Mouse (Mus musculus): ENCODE measurements around the gene Pfkfb2.
A peak's percentile ranks its signal among the peaks of the same experiment; 100 is the strongest.

Pfkfb2 gene

DNA sequence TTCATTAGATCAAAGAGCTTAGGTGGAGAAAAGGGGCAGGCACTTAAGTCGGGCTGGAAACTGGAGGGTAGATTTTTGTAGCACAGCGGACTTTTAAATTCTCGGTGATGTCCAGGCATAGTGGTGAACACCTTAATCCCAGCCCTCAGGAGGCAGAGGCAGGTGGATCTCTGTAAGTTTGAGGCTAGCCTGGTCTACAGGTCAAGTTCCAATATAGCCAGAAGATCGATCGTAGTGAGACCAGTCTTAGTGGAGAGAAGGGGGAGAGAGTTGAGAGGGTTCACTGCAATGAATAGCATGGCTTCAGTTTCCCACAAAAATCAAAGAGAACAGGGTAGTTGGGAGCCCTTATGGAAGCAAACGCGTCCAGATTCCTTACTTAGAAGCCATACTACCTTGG, 8.9 kb upstream of the Pfkfb2 start:
- DNase-seq (ENCODE audit: low spot score in 2 of 2), result no peak

DNA sequence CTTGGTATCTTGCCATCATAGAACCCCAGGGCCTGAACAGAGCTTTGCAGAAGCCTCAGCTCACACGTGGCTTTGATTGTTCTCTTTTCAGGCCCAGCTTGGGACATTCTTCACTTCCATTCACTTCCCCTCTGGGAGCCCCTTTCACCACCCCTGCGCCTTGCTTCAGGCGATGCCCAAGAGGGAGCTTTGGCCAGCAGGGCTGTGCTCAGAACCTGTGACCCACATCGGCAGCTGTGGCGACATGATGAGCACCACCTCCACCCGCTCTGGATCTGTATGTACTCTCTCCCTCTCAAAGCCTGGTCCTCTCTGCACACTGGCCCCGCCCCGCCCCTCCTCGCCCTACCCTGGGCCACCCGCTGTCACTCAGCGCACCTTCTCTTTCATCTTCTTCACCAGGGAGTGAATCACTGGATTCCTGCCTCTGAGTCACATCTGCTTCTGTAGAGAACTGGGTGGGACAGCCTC, 8.4 kb upstream of the Pfkfb2 start:
- DNase-seq (ENCODE audit: low spot score in 2 of 2), result no peak

DNA sequence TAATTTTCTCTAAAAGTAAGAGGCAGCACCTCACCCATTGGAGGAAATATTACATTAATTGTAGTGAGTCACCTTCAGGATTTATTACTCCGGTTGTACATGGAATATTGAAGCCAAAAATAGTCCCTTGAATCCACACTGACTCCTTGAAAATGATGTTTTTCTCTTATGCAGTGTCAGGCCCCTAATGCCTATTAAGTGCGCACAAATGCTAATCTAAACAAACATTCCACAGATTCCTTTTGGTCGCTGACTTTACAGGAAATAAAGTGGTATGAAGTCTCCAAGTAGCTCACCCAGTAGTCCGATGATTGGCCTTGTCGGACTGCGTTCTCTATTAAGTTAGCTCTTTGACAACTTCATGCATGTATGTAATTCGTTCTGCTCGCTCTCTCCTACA, 5.8 kb upstream of the Pfkfb2 start:
- DNase-seq (ENCODE audit: low spot score in 2 of 2), result no peak

DNA sequence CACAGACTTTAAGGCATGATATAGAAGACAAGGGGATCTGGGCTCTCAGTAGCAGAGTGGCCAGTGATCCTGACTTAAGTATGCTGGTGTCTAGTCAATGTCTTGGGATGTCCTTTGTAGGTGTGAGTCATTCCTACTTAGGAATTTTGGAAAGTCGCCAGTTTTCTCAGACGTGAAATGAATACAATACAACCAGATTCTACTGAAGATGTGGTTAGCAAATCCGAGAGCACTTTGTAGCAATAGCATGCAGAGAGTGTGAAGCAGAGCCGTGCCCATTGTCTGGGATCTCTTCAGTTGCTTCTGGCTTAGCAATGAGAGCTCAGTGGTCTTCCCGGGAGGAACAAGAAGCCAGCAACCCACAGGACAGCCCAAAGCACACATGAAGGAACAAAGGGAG, 5.4 kb upstream of the Pfkfb2 start:
- no peak for DNase-seq (ENCODE audit: low spot score in 2 of 2)

DNA sequence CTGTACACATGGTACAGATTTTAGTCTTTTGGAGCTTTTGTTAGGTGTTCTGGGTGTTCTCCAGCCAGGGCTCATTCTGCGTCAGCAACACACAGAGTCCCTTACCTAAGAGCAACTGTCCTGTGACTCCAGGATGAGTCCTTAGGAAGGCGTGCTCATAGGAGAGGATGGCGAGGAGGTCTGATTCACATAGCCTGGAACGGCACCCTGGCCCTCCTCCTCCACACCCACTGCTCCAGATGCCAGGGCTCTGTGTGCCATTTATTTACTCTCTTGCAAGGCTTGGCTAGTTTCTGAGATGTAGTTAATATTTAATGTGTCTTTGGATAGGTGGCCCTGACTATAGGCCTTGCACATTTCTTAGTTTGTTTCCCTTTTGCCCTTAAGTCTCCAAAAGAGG, 4.6 kb upstream of the Pfkfb2 start:
- DNase-seq (ENCODE audit: low spot score in 2 of 2), result no peak

DNA sequence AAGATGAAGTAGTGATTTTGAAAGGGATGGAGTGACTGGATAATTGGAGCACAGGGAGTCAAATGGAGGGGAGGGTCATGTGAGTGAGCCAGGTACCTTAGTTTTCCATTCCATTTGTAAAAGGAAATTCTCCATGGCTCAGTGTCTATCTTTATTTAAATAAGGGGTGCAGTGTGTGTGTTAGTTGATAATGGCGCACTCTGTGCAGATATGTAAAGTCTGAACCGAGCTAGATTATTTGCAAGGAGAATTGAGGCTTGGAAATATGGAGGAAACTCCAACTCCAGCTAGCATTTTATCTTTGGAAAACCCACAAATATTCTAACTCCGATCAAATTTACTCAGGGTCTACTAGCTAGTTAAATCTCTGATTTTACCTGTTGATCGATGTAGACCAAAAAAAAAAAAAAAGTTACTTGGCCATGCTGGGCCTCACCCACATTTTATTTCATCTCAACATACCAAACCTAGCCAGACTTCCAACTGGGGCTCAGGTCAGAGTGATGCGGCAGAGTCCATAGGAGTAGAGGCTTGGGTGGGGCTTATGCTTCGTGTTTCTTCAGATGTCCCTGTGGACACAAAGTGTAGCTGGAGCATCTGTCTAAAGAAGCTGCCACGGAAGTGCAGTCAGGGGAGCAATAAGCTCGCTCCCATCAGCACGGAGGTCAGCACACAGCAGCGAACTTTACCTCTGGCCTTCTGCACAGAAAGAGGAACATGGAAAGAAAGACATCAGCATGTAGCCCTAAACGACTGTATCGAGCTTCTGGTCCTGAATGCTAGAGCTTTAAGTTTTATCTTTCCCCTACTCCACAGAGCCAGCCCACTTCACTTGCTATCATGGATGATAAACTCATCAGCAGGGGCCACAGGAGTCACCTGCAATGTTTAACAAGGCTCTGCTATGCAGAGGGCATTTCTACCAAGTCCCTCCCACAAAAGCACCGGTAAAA, 3.9 kb upstream of the Pfkfb2 start:
- no peak for DNase-seq (ENCODE audit: low spot score in 2 of 2)

DNA sequence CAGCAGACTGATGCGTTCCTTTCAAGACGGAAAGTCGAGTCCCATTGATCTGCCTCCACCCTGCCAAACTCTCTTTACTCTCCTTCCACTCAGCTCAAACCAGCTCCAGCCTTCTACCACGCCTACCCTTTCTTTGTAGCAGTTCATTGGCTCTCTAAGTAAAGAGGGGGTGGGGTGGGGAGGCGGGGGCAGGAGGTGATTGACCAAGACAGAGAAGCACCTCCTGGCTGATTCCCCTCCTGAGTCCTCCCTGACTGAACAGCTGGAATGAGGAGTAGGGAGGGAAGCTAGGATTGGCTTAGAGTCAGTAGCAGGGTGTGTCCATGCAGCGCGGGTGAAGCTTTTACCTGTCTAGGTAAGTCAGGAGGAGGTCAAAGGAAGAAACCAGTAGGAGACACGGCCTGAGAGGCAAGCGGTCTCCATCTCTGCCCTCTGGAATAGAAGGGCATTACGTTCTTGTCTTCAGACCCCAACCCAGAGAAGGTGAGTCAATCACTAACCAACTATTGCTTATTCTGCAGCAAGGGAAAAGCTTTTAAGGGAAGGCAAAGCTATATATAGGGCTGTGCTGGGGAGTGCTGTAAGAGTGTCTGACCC, 2.8 kb upstream of the Pfkfb2 start, which contains the start of gene AA986860:
TSS of gene AA986860 (plus strand) at position 236 of the 597 bp plus-strand sequence.
- DNase-seq (ENCODE audit: low spot score in 2 of 2), result no peak

DNA sequence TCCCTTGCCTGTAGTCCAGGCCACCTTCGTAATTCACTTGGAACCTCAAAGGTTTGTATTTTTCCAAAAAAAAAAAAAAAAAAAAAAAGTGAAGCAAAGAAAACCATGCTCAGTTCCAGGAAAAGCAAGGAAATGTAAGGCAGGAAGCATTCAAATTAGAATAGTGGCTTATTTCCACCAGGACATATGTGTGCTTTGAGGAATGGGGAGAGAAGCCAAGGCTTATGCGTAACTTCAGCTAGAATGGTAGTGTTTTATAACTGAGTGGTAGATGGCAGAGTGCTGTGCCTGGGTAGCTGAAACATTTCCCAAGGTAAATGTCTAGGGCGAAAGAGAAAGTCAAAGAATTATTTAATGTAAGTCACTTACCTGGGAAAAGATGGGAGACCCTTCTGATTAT, 345 bp downstream of the Pfkfb2 start:
- DNase-seq (ENCODE audit: low spot score in 2 of 2), result no peak

DNA sequence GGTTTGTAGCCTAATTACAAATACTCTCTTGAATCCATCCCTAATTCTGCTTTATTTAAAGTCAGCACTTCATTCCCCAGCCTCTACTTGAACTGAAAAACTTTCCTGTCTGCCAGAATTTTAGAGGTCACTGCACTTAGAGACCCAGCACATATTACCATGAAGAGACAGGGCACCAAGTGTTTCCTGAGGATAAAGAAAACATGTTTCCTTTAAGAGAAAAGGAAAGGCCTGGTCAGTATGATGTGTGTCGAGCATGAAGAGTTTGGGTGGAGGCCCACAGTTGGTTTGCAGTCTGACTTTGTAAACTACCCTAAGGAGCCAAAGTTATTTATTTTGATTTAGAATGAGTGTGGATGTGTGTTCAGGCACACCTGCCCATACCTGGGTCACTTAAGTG, 983 bp downstream of the Pfkfb2 start:
- DNase-seq (ENCODE audit: low spot score in 2 of 2), result no peak

DNA sequence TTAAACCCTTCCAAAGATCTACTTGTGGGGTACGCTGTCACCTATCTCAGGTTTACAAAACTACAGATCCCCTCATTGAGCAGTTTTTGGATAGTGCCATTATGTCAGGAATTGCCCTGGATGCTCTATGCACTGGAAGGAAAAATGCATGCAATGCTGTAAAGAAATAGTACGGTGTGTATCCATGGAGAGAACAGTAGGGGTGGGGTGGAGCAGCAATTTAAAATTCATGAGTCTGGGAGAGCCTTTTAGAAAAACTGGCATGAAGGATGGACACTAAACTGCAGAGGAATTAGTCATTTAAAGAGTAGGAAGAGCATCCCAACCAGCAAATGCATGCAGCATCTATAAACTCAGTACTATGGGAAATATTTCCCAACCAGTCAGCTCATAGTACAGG, 2.7 kb downstream of the Pfkfb2 start:
- DNase-seq (ENCODE audit: low spot score in 2 of 2), result no peak

DNA sequence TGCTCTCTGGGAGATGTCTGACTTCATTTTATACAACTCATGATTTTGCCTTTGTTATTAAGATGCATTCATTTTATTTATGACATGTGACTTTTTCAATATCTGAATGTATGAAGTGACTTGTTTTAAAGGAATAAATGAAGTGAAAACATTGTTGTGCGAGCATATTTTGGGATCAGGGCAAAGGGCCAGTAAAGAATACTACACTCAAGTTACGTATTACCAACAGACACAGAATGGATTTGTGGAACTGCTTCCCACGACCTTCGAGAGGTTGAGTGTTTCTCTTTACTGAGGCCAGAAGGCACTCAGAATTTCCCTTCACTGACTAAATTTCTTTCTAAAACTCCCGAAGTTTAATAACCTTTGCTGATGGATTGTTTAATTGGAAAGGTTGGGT, 4.8 kb downstream of the Pfkfb2 start:
- DNase-seq (ENCODE audit: low spot score in 2 of 2), result no peak

DNA sequence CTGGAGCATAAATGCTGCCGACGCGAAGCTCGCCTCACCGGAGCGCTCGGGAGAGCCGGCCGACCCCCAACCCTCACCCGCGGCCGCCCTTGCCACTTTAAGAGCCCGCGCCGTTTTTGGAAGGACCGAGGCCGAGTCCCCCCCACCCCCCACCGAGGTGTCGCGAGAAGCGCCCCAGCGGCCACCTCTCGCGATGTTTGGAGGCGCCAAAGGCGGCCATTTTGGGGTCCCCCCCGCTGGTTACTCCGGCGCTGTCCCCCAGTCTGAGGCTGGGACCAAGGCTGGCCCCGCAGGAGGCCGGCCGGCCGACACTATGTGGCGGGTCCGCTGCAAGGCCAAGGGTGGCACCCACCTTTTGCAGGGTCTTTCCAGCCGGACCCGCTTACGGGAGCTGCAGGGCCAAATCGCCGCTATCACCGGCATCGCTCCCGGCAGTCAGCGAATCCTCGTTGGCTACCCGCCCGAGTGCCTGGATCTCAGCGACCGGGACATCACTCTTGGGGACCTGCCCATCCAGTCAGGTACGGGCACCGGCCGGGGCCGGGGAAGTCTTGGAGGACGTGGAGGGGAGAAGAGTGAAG, 11.7 kb downstream of the Pfkfb2 start, which contains the start of gene Yod1:
TSS of gene Yod1 (plus strand) at position 37 of the 581 bp plus-strand sequence.
- peak; percentile 78 to 79 for DNase-seq (ENCODE audit: low spot score in 2 of 2)

DNA sequence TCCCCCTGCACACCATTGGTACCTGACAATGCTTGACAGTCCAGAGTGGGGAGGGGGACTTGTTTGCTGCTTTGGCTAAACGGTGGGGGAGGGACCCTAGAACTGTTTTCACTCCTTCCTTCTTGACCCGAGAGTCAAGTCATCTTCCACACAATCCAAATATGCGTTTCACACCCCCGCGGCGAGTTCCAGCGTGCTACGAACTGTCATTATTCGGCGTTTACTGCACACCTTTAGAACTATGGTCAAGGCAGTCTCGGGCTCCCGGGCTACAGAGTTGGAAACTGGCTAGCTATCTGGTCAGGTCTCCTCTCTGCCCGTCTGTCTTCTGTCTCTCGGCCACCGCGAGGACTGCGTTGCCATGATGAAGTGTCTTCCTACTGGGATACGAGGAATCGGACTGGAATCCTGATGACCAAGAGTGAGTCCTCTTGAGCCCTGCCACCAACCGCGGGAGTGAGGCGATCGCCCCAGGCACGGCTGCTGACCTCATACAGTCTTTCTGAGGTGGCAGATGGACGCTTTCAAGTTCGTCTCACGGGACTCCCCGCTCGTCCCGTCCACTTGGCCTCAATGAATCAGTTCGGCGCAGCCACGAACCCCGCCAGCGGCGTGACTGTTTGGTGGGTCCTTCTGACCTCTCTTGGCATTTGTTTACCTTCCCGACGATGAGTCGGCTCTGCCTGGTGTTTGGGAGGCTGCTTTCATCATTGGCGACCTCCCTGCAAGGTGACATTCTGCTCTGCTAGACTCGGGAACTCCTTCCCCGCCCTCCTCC, 12.4 kb downstream of the Pfkfb2 start:
- DNase-seq (ENCODE audit: low spot score in 2 of 2), result peak in 1 of 2 experiments; percentile 49

DNA sequence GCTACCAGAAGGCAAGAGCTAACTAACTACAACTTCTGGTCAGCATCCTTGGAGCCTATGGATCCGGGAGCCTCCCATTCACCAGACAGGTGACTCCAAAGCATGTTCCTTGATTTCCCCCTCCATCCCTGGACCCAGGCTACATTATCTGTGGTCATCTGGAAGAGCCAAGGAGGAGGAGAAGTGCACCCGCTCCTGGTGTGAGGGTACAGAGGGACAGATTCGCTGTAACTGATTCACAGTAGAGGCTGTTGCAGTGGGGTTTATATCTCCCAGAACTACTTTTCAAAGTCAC, 12.9 kb downstream of the Pfkfb2 start:
- no peak for DNase-seq (ENCODE audit: low spot score in 2 of 2)

DNA sequence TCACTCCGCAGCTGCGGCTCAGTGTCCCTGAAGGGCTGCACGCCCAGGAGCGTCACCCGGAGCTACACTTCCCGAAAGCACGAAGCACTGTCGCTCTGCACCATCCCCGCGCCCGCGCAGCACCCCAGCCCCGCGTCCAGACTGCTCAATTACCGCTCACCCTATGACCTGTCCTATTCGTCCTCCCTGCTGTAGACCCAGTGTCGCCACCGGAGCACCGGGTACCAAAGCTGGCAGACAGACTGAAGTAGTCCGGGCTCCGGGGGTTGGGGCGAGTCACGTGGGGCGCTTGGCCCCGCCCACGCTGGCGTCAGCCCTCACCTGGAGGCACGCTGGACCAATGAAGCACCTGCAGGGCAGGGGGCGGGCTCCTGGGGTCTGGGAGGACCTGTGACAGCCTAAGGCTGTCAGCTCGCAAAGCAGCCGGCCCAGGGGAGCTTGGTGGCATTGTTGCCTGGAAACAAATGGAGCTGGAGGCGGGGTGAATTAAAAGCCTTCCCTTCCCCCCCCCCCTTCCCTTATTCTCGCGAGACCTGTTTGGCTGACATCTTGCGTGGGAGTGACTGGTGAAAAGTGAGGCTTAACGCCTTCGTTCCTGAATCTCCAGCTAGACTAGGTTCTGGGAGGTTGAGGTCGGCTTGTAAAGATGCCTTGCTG, 13.4 kb downstream of the Pfkfb2 start, which contains the start of gene Gm29427:
TSS of gene Gm29427 (minus strand) at position 239 of the 657 bp plus-strand sequence.
- DNase-seq (ENCODE audit: low spot score in 2 of 2), result peak; percentile 94 to 95

DNA sequence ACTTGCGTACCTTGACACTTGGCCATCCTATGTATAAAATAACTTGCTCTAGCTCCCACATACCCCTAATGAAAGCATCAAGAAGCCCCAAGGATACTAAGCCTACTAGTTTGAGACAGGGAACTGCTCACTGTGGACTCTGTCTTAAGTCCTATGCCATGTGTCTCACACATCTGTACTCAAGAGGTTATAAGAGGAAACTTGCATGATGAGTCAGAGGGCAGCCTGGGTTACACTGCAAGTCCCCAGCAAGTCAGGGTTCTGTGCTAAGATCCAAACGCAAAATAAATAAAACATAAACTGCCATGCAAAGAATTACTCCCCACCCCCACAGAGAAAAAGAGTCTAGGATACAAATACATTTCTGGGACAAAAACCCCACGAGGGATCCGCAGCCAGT, 15.0 kb downstream of the Pfkfb2 start:
- no peak for DNase-seq (ENCODE audit: low spot score in 2 of 2)

DNA sequence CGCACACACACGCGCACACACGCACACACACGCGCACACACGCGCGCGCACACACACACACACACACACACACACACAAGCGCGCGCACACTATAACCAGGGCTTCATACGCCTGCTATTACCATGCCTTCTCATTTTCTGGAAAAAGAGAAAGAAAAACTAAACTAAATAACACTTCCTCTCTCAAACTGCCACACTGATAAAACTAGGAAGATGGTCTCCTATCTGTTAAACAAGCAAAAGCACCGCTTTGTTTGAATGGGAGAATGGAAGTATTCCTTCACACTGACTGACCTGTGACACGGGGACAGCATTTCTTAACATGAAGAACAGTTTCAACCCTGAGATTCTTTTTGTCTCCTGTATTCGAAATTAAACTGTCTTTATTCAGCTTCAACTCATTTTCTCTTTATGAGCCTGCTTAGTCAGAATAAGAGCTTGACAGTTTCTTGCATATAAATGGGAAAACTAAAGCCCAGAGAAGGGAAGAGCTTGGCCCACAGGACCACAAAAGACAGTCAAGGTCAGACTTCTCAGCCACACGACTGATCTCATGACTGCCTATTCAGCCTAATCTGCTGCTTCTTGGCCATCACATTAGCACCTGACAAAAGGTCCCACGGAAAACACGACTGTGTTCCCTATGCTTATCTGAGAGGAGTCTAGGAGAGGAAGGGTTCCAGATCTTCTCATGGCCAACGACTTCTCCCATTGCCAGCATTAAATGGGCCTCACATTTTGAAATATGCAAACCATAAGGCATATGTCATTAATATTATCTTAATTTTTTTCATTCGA, 18.6 kb downstream of the Pfkfb2 start:
- no peak for DNase-seq (ENCODE audit: low spot score in 2 of 2)

DNA sequence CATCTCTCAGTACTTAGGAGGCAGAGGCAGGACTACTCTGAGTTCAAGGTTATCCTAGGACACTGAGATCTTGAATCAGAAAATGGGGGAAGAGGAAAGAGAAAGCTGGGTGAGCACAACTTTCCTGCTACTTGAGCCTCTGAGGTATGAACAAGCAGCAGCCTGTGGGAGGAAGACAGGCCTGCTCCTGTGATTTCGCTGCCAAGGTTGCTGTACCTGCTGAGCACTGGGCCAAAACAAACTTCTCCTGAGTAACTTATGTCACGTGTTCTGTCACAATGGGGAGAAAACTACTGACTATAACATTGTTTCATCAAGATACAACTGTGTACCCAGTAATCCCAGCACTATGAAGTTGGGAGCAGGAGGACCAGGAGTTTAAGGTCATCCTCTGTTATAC, 25.4 kb downstream of the Pfkfb2 start:
- DNase-seq (ENCODE audit: low spot score in 2 of 2), result no peak

DNA sequence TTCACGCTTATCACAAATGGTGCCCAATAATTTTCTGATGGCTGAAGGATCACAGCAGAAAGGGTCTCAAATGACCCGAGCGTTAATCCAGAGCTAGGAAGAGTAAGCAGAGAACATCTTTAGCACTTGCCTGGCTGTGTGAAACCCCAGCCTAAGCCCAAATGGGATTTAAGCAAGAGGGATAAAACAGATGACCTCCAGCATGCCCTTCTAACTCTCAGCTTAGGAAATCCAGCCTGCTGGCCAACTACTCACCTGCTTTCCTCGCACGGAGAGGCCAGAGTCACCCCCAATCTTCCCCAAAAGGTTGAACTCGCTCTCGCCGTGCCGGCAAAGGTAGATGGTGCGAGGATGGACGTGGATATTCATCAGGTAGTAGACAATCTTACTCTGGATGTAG, 27.1 kb downstream of the Pfkfb2 start:
- no peak for DNase-seq (ENCODE audit: low spot score in 2 of 2)

DNA sequence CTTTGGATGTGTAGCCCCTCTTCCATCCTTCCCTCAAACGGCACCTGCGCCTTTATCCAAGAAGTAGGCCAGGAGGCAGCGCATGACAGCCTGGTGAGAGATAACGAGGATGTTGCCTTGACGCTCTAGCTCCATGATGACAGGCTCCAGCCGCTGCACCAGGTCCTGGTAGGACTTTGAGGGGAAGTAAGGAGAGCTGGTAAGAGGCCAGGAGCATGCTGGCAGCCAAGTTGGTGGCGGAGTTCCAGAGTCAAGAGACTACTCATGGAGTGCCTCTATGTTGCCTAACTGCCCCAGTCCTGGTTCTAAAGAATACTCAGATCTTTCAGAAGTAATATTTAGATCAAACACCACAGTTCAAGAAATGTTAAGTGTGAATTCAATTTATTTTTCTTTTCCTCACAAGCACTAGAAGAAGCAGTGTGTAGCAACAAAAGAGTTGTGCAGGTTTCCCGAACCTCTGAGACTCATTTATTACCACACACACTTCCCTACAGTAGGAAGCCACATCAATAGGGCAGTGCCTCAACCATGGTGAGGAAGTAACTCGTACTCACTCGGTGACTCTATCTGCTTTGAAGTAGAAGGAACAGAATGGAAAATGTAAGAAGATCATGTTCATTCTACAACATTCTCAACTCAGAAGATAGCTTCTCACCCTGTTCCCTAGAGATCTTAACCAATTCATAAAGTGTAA, 29.0 kb downstream of the Pfkfb2 start:
- DNase-seq (ENCODE audit: low spot score in 2 of 2), result peak in 1 of 2 experiments; percentile 15
